Mouse (Mus musculus) liver, postnatal 0 days (tissue): ENCODE data around the gene Tmeff2.

ENCODE experiments used
- CTCF ChIP-seq: sonication (generic); IDR thresholded peaks from 2 replicates; pipeline ENCODE4 v1.5.1; 2016; ENCODE audit warnings: antibody characterized with exemption, low read depth
- EP300 ChIP-seq: IDR thresholded peaks from 2 replicates; pipeline ENCODE4 v1.6.1; 2016; ENCODE audit warnings: antibody characterized with exemption, low read depth, mild to moderate bottlenecking

DNA sequence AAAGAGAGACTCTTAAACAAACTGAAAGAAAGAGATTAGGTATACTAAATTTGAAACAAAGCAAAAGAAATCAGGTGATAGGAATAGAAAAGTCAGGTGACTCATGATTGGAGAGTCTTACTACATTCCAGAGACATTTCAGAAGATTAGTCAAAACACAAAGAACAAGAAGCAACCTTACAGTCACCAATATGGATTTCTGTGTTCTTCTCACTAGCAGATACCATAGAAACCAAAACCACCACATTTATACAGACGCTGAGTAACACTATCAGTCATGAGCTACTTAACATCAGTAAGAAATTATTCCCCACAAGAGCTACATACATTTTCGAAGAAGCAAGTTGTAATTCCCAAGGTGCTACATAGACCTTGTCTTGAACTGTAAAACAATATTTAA lies 165.2 kb downstream of the Tmeff2 start:
- TF ChIP-seq EP300 (no peak), CTCF (no peak)
